Mouse (Mus musculus): ENCODE data around the gene Lifr. TPM values are rescaled to one million over a fixed set of nuclear protein-coding genes. Genes with fewer than 3 reads are reported as not detected.

Lifr gene
- 101 and 222 TPM in 2 replicates for polyA plus RNA-seq (2012; rRNA removed)

DNA sequence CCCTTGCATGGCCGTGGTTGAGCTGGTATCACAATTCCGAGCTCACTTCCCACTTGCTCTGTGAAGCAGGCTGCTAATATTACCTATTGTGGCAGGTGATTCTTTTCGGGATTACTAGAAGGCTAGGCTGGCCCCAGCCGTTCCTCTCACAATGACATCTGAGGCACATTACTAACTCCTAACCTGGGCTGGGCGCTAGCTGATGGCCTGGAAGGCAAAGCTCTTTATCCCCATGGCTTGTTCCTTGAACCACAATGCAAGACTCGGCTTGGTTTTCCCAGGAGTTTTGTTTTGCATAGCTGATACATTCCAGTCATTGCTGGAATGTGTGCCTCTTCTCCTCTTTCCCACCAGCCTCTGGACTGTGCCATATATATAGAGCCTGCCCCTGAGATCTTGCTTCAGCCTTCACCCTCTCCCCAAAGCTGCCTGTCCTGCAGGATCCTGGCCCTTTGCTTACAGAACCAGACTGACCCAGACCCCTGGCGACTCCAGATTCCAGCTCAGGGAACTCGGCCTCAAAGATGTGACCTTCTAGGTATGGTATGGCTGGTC, at the start of gene Lifr:
Gene Lifr, plus strand, starts transcription at position 404 of the 555 bp plus-strand sequence.
- no peak for DNase-seq
- TF ChIP-seq POLR2A (IDR thresholded peaks at IDR 0.05; ENCODE audit: borderline replicate concordance, extremely low read depth, low read depth, low read length) (no peak), CTCF (IDR thresholded peaks at IDR 0.05; ENCODE audit: insufficient read depth, low read length) (no peak)
- 84% methylated on average over 8 of the region's 8 CpGs for WGBS
- peaks cover 10% of the 10 kb centered on the region for H3K4me1 ChIP-seq (ENCODE audit: control insufficient read depth, insufficient read depth, low read length)
- H3K4me3 ChIP-seq (replicated peaks; ENCODE audit: extremely low read depth, low read depth, low read length), result no peak within 1 kb of the TSS

GRCm38 (mm10) chr15:7044081-7044749, 46.2 kb upstream of the Lifr start:
- Histone ChIP-seq H3K4me1 (ENCODE audit: control insufficient read depth, insufficient read depth, low read length) (peaks cover 11% of the 10 kb centered on the region; the same call in 1 of the 2 replicates), H3K4me3 (replicated peaks; ENCODE audit: extremely low read depth, low read depth, low read length) (no peak overlapping the region)
- no peak for DNase-seq
- TF ChIP-seq POLR2A (IDR thresholded peaks at IDR 0.05; ENCODE audit: borderline replicate concordance, extremely low read depth, low read depth, low read length) (no peak), CTCF (IDR thresholded peaks at IDR 0.05; ENCODE audit: insufficient read depth, low read length) (no peak)
- 18% methylated on average over 11 of the region's 11 CpGs for WGBS

DNA sequence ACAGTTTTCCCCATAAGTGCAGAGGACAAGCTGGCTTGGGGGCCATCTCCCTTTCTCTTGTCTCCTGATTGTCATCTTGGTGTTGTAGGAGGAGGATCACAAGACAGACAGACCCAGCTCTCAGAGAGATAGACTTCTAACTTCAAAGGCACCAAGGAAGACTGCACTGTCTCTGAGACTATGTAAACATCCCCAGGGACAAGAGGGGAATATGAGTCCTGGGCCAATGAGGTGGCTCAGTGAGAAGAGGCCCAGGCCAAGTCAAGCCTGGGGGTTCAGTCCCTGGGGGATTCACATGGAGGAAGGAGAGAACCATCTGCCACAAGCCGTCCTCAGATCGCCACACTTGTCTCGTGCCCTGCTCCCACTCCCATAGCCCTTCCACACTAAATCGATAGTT, 45.4 kb upstream of the Lifr start:
- DNase-seq, result no peak
- H3K4me1 ChIP-seq (ENCODE audit: control insufficient read depth, insufficient read depth, low read length), result peaks cover 9% of the 10 kb centered on the region; the same call in 1 of the 2 replicates
- no peak overlapping the region for H3K4me3 ChIP-seq (replicated peaks; ENCODE audit: extremely low read depth, low read depth, low read length)
- TF ChIP-seq CTCF (IDR thresholded peaks at IDR 0.05; ENCODE audit: insufficient read depth, low read length) (no peak), POLR2A (IDR thresholded peaks at IDR 0.05; ENCODE audit: borderline replicate concordance, extremely low read depth, low read depth, low read length) (no peak)
- WGBS, result 79% methylated on average over 4 of the region's 4 CpGs

DNA sequence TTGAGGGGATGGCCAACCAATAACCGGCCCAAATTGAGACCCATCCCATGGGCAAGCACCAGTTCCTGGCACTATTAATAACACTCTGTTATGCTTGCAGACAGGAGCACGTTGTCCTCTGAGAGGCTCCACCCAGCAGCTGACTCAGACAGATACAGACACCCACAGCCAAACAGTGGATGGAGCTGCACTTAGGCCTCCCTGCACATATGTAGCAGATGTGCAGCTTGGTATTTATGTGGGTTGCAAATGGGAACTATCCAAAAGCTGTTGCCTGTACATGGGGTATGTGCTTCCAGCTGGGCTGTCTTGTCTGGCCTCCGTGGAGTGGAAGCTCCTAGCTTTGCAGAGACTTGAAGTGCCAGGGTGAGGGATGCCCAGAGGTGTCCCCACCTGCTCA, 42.5 kb upstream of the Lifr start:
- H3K4me3 ChIP-seq (replicated peaks; ENCODE audit: extremely low read depth, low read depth, low read length), result no peak overlapping the region
- TF ChIP-seq POLR2A (IDR thresholded peaks at IDR 0.05; ENCODE audit: borderline replicate concordance, extremely low read depth, low read depth, low read length) (no peak), CTCF (IDR thresholded peaks at IDR 0.05; ENCODE audit: insufficient read depth, low read length) (no peak)
- WGBS, result 46% methylated on average over 3 of the region's 3 CpGs
- peaks cover 9% of the 10 kb centered on the region; the same call in 1 of the 2 replicates for H3K4me1 ChIP-seq (ENCODE audit: control insufficient read depth, insufficient read depth, low read length)
- no peak for DNase-seq

- no peak for TF ChIP-seq CTCF (IDR thresholded peaks at IDR 0.05; ENCODE audit: insufficient read depth, low read length)
- no peak for TF ChIP-seq POLR2A (IDR thresholded peaks at IDR 0.05; ENCODE audit: borderline replicate concordance, extremely low read depth, low read depth, low read length)
- no peak overlapping the region for H3K4me3 ChIP-seq (replicated peaks; ENCODE audit: extremely low read depth, low read depth, low read length)
- peaks cover 9% of the 10 kb centered on the region; the same call in 1 of the 2 replicates for H3K4me1 ChIP-seq (ENCODE audit: control insufficient read depth, insufficient read depth, low read length)
- 34% methylated on average over 8 of the region's 8 CpGs for WGBS
- no peak for DNase-seq
Measured at GRCm38 (mm10) chr15:7048916-7049315, 41.5 kb upstream of the Lifr start.

DNA sequence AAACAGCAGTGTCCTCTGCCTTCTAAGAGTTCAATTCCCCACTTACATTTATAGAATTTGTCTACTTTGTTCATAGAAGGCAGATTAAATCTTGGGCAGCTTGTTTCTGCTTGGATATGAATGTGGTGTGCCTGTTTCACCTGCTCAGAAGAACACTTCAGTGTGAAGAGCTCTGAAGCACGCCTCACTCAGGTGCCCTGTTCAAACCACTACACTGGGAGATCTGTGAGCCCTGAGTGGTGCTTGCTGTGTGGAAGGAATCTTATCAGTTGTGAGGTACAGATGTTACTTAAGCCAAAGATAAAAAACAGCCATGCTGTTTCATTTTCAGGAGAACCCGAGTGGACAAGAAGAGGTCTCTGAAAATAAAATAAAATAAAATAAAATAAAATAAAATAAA, 38.7 kb upstream of the Lifr start:
- peaks cover 9% of the 10 kb centered on the region; the same call in 1 of the 2 replicates for H3K4me1 ChIP-seq (ENCODE audit: control insufficient read depth, insufficient read depth, low read length)
- peak; percentile 55 for DNase-seq
- TF ChIP-seq POLR2A (IDR thresholded peaks at IDR 0.05; ENCODE audit: borderline replicate concordance, extremely low read depth, low read depth, low read length) (no peak), CTCF (IDR thresholded peaks at IDR 0.05; ENCODE audit: insufficient read depth, low read length) (no peak)
- no peak overlapping the region for H3K4me3 ChIP-seq (replicated peaks; ENCODE audit: extremely low read depth, low read depth, low read length)
- 75% methylated on average over 2 of the region's 2 CpGs for WGBS

DNA sequence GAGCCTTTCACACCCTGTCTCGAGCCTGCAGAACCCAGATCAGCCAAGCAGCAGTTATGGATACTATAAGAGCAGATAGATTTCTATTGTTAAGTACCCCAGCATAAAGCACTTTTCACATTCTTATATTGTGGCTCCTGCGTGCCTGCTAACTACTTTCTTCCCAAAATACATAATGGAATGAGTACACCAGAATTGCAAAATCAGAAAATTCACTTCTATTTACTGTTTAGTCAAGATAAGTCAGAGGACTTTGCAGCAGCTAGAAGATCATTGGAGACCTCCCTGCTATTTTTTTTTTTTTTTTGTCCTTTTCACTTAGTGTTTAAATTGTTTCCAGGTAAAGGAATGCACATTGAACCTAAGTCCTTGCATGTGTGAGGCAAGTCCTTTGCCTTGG, 38.3 kb upstream of the Lifr start:
- Histone ChIP-seq H3K4me1 (ENCODE audit: control insufficient read depth, insufficient read depth, low read length) (peaks cover 9% of the 10 kb centered on the region; the same call in 1 of the 2 replicates), H3K4me3 (replicated peaks; ENCODE audit: extremely low read depth, low read depth, low read length) (no peak overlapping the region)
- 75% methylated on average over 2 of the region's 2 CpGs for WGBS
- DNase-seq, result no peak
- no peak for TF ChIP-seq CTCF (IDR thresholded peaks at IDR 0.05; ENCODE audit: insufficient read depth, low read length)
- no peak for TF ChIP-seq POLR2A (IDR thresholded peaks at IDR 0.05; ENCODE audit: borderline replicate concordance, extremely low read depth, low read depth, low read length)

GRCm38 (mm10) chr15:7056851-7057250, 33.6 kb upstream of the Lifr start:
- no peak for TF ChIP-seq CTCF (IDR thresholded peaks at IDR 0.05; ENCODE audit: insufficient read depth, low read length)
- TF ChIP-seq POLR2A (IDR thresholded peaks at IDR 0.05; ENCODE audit: borderline replicate concordance, extremely low read depth, low read depth, low read length), result no peak
- Histone ChIP-seq H3K4me3 (replicated peaks; ENCODE audit: extremely low read depth, low read depth, low read length) (no peak overlapping the region), H3K4me1 (ENCODE audit: control insufficient read depth, insufficient read depth, low read length) (no peaks in the 10 kb centered on the region)
- 76% methylated on average over 3 of the region's 3 CpGs for WGBS
- no peak for DNase-seq

DNA sequence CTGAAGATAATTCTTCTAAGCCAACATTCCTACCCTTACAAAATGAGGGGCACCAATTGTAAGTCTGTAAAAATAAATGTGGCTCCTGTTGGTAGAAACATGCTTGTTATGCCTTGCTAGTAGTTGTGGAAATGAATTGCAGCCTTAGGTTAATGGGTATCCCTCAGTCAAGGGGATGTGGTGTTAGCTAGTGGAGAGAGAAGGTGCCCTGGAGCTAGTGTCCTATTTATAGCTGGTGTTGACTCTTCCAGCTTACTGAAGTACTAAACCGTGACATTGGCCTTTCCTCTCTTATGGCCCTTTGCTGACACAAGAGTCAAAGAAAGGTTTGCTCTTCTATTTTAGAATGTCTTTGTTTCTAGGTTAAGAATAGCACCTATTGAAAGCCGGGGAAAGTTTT, 29.9 kb upstream of the Lifr start:
- Histone ChIP-seq H3K4me1 (ENCODE audit: control insufficient read depth, insufficient read depth, low read length) (peaks cover 2% of the 10 kb centered on the region; the same call in 1 of the 2 replicates), H3K4me3 (replicated peaks; ENCODE audit: extremely low read depth, low read depth, low read length) (no peak overlapping the region)
- TF ChIP-seq CTCF (IDR thresholded peaks at IDR 0.05; ENCODE audit: insufficient read depth, low read length) (no peak), POLR2A (IDR thresholded peaks at IDR 0.05; ENCODE audit: borderline replicate concordance, extremely low read depth, low read depth, low read length) (no peak)
- WGBS, result 60% methylated on average over 2 of the region's 2 CpGs
- DNase-seq, result no peak
